Mouse (Mus musculus): Measurements from ENCODE around the gene Gm29276. TPM values are rescaled to one million over a fixed set of nuclear protein-coding genes. Genes with fewer than 3 reads are reported as not detected.

Gene Gm29276
- not detected in 2 replicates for polyA plus RNA-seq (2015; fragmentation: Nextera tagmentation; extraction: Ambion mirVana)

GRCm38 (mm10) chrY:42582150-42582549 lies at the start of gene Gm29276:
Gene Gm29276, minus strand, starts transcription at chrY:42582250.

Measured in neural tube, postnatal 0 days (tissue).